10 mouse cellular contexts compared by ENCODE assay signal in genomic region chr8:106999068-106999467, GRCm38 (mm10). TPM values are rescaled to one million over a fixed set of nuclear protein-coding genes. Genes with fewer than 3 reads are reported as not detected.
DNase-seq lines count a peak whose midpoint lies in the region; ATAC-seq and TF ChIP-seq lines count a peak whose summit lies in the region.
"Had no signal": no experiment of that assay in that cellular context is flagged by ENCODE, and none has a peak within 500 bp of the region (broad histone marks: within the 10 kb centered on the region; RNA-seq: fewer than 3 reads in every experiment).

No protein-coding gene starts in this region.

- WGBS in kidney, embryonic 16.5 days, result 89% methylated on average over 1 of the region's 1 CpGs
- WGBS in cerebellum, adult 2 months, result 29% methylated on average over 1 of the region's 1 CpGs

- H3K4me1 ChIP-seq in kidney, embryonic 16.5 days (ENCODE audit: insufficient read depth, low read length), result no peaks in the 10 kb centered on the region
- H3K4me1 ChIP-seq in cerebellum, adult 2 months (ENCODE audit: control insufficient read depth, insufficient read depth, low read length), result no peaks in the 10 kb centered on the region
- H3K4me1 ChIP-seq: limb, embryonic 12.5 days; midbrain, embryonic 12.5 days had no signal

- no peak overlapping the region for H3K27ac ChIP-seq in kidney, embryonic 16.5 days (ENCODE audit: low read length)
- no peak overlapping the region for H3K27ac ChIP-seq in cerebellum, adult 2 months (ENCODE audit: insufficient read depth, low read length)
- H3K27ac ChIP-seq: limb, embryonic 12.5 days; midbrain, embryonic 12.5 days had no signal

- H3K4me2 ChIP-seq in kidney, embryonic 16.5 days (replicated peaks; ENCODE audit: low read depth, low read length), result no peak overlapping the region
- H3K4me2 ChIP-seq: limb, embryonic 12.5 days; midbrain, embryonic 12.5 days had no signal

- H3K9ac ChIP-seq in kidney, embryonic 16.5 days (replicated peaks; ENCODE audit: low read length), result no peak overlapping the region
- H3K9ac ChIP-seq: limb, embryonic 12.5 days; midbrain, embryonic 12.5 days had no signal

- no peak for ATAC-seq in kidney, embryonic 16.5 days (ENCODE audit: low FRiP score, low TSS enrichment)
- no peak for ATAC-seq in cerebellum, adult (ENCODE audit: insufficient number of reproducible peaks, low FRiP score, low TSS enrichment)

- peaks cover 6% of the 10 kb centered on the region; the same call in 1 of the 2 replicates for H3K36me3 ChIP-seq in kidney, embryonic 16.5 days (ENCODE audit: insufficient read depth, low read length)

- no peak for TF ChIP-seq POLR2A in cerebellum, adult 2 months (IDR thresholded peaks at IDR 0.05; ENCODE audit: borderline replicate concordance, insufficient read depth, low read length)

- H3K4me3 ChIP-seq in kidney, embryonic 16.5 days (ENCODE audit: low read length), result no peak overlapping the region
- no peak overlapping the region for H3K4me3 ChIP-seq in cerebellum, adult 2 months (replicated peaks; ENCODE audit: insufficient read depth, low read depth, low read length)
- H3K4me3 ChIP-seq: limb, embryonic 12.5 days; midbrain, embryonic 12.5 days had no signal

- DNase-seq in kidney, postnatal 4 days, result peak; percentile 55 to 66
- peak; percentile 78 for DNase-seq in gastrocnemius, adult 18-20 months (ENCODE audit: low spot score)
- peak; percentile 72 for DNase-seq in heart, postnatal 4 days
- DNase-seq in lung, postnatal 25 days (ENCODE audit: low spot score), result peak; percentile 19
- DNase-seq in retina, embryonic 14.5 days (ENCODE audit: low spot score), result no peak
- DNase-seq in cerebellum, adult 2 months, result no peak

- H3K27me3 ChIP-seq in kidney, embryonic 16.5 days (ENCODE audit: insufficient read depth, low read length), result no peaks in the 10 kb centered on the region
- no peaks in the 10 kb centered on the region for H3K27me3 ChIP-seq in cerebellum, adult 2 months (ENCODE audit: control insufficient read depth, insufficient read depth, low read length)
- H3K27me3 ChIP-seq: limb, embryonic 12.5 days; midbrain, embryonic 12.5 days had no signal

- H3K9me3 ChIP-seq in kidney, embryonic 16.5 days (ENCODE audit: low read length), result no peaks in the 10 kb centered on the region
- H3K9me3 ChIP-seq: limb, embryonic 12.5 days; midbrain, embryonic 12.5 days had no signal

- no peak for TF ChIP-seq CTCF in cerebellum, adult 2 months (IDR thresholded peaks at IDR 0.05; ENCODE audit: borderline replicate concordance, insufficient read depth, low read depth, low read length)

RNA-seq across cellular contexts. Expression of gene Vps4a, which starts 32.0 kb away (rescaled TPM):
- polyA plus RNA-seq in kidney, embryonic 16.5 days (2015; fragmentation: Nextera tagmentation; extraction: Ambion mirVana), result 68.0 and 68.8 TPM in 2 replicates
- 10 to 100 TPM; 62.2 to 71.0 TPM for total RNA-seq in gastrocnemius, adult 18-20 months (2021)
- total RNA-seq in heart, postnatal 4 days (2021), result 10 to 100 TPM; 54.2 to 59.1 TPM
- 111 TPM in 2 replicates for polyA plus RNA-seq in cerebellum, adult 2 months (2012; rRNA removed)

RNA-seq across cellular contexts. Expression of gene Pdf, which starts 49.3 kb away (rescaled TPM):
- polyA plus RNA-seq in kidney, embryonic 16.5 days (2015; fragmentation: Nextera tagmentation; extraction: Ambion mirVana), result 56.0 and 59.8 TPM in 2 replicates
- total RNA-seq in gastrocnemius, adult 18-20 months (2021), result 10 to 100 TPM; 42.5 to 45.4 TPM
- 10 to 100 TPM; 39.0 TPM for total RNA-seq in heart, postnatal 4 days (2021)
- polyA plus RNA-seq in cerebellum, adult 2 months (2012; rRNA removed), result 34.0 and 34.2 TPM in 2 replicates

RNA-seq across cellular contexts. Expression of gene Cog8, which starts 57.4 kb away (rescaled TPM):
- polyA plus RNA-seq in kidney, embryonic 16.5 days (2015; fragmentation: Nextera tagmentation; extraction: Ambion mirVana), result 35.0 and 35.6 TPM in 2 replicates
- 10 to 100 TPM; 18.0 to 18.2 TPM for total RNA-seq in gastrocnemius, adult 18-20 months (2021)
- total RNA-seq in heart, postnatal 4 days (2021), result 10 to 100 TPM; 16.9 to 18.3 TPM
- 47.1 and 48.9 TPM in 2 replicates for polyA plus RNA-seq in cerebellum, adult 2 months (2012; rRNA removed)

RNA-seq across cellular contexts. Expression of gene Nip7, which starts 57.6 kb away (rescaled TPM):
- 82.5 and 87.3 TPM in 2 replicates for polyA plus RNA-seq in kidney, embryonic 16.5 days (2015; fragmentation: Nextera tagmentation; extraction: Ambion mirVana)
- 10 to 100 TPM; 16.5 to 18.0 TPM for total RNA-seq in gastrocnemius, adult 18-20 months (2021)
- total RNA-seq in heart, postnatal 4 days (2021), result 10 to 100 TPM; 37.4 to 41.1 TPM
- 44.6 and 51.0 TPM in 2 replicates for polyA plus RNA-seq in cerebellum, adult 2 months (2012; rRNA removed)

Comparison
In these comparisons a context has a peak if more than half of its experiments do, and no peak if none do; other contexts are left out.
1. DNase-seq: peak in kidney, postnatal 4 days (2 of 2), gastrocnemius, adult 18-20 months (single experiment), heart, postnatal 4 days (single experiment) and lung, postnatal 25 days (single experiment); none in retina, embryonic 14.5 days (single experiment) and cerebellum, adult 2 months (0 of 2).